Mouse (Mus musculus): ENCODE results near the gene Zfp428.
"Not testable (repeated sequence)": the region's sequence is repeated elsewhere in the genome, so short reads cannot be mapped to it uniquely, and the experiment has no call there.

Gene Zfp428

DNA sequence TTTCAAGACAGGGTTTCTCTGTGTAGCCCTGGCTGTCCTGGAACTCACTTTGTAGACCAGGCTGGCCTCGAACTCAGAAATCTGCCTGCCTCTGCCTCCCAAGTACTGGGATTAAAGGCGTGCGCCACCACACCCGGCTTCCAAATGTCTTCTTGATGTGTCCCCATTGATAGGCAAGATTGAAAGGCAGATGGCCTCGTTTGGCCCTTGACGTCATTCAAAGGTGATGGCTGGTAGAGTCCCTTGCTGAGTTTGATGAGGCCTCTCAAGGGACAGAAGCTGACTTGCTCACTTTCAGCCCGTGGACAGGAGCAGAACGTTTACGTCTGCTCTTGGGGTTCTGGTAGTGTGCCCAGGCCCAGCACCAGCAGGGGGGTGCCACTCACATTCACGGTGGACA lies 13.2 kb downstream of the Zfp428 start:
- DNase-seq (ENCODE audit: low read depth): not testable (repeated sequence)

- no peak for DNase-seq (ENCODE audit: low read depth)
These were observed 16.0 kb downstream of the Zfp428 start for GRCm38 (mm10) chr7:24522805-24523204.

DNA sequence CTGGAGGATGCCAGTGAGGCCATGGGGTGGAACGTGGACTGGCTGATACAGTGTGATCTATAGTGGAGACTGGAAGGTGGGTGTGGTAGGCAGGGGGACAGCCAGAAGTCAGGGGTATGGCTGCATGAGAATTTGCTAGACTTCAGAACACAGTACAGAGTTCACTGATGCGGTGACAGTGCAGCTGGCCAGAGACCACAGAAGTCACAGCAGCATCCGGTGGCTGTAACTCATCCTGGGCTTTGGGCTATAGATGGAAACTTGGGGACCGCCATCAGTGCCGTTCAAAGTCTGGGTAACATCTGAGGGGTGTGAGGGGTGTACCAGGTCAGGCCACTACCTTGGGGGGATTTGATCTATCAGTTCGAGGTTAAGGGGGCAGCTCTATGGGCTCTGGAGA lies 16.9 kb downstream of the Zfp428 start:
- DNase-seq (ENCODE audit: low read depth): no peak

GRCm38 (mm10) chr7:24524978-24525377 lies 18.2 kb downstream of the Zfp428 start:
- DNase-seq (ENCODE audit: low read depth): peak; percentile 37

GRCm38 (mm10) chr7:24525686-24526420 lies 19.0 kb downstream of the Zfp428 start:
- no peak for DNase-seq (ENCODE audit: low read depth)

- peak; percentile 51 for DNase-seq (ENCODE audit: low read depth)
These were observed 22.1 kb downstream of the Zfp428 start for GRCm38 (mm10) chr7:24528861-24529260.

- DNase-seq (ENCODE audit: low read depth): peak; percentile 39
These were observed 22.8 kb downstream of the Zfp428 start for GRCm38 (mm10) chr7:24529580-24529979.

- peak; percentile 100 for DNase-seq (ENCODE audit: low read depth)
These were observed 23.5 kb downstream of the Zfp428 start, which contains the start of gene Irgq for GRCm38 (mm10) chr7:24530062-24530931. Irgq (plus strand) TSS chr7:24530689.

GRCm38 (mm10) chr7:24531211-24531971 lies 24.6 kb downstream of the Zfp428 start:
- peak; percentile 77 for DNase-seq (ENCODE audit: low read depth)

GRCm38 (mm10) chr7:24533031-24533571 lies 26.3 kb downstream of the Zfp428 start:
- no peak for DNase-seq (ENCODE audit: low read depth)

GRCm38 (mm10) chr7:24533806-24534205 lies 27.0 kb downstream of the Zfp428 start:
- no peak for DNase-seq (ENCODE audit: low read depth)

GRCm38 (mm10) chr7:24534301-24534700 lies 27.5 kb downstream of the Zfp428 start:
- no peak for DNase-seq (ENCODE audit: low read depth)

- DNase-seq (ENCODE audit: low read depth): no peak
These were observed 30.3 kb downstream of the Zfp428 start for GRCm38 (mm10) chr7:24537081-24537480.

- no peak for DNase-seq (ENCODE audit: low read depth)
These were observed 30.8 kb downstream of the Zfp428 start for GRCm38 (mm10) chr7:24537591-24537990.

GRCm38 (mm10) chr7:24538154-24538553 lies 31.3 kb downstream of the Zfp428 start:
- no peak for DNase-seq (ENCODE audit: low read depth)

DNA sequence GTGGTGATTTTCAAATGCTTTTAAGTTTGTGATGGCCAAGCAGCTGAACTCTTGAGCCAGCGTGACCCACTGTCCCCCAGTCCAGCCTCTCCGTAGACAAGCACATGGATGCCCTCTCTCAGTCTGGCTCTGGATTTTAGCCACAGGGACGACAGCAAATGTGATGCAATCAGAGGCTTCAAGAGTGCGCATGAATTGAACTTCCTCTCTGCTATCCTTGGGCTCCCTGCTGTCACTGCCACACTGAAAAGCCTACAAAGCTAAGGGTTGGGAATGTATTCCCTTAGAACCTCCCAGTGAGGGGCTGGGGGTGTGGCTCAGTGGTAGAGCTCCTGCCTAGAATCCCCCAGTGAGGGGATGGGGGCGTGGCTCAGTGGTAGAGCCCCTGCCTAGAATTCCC lies 31.9 kb downstream of the Zfp428 start:
- DNase-seq (ENCODE audit: low read depth): peak; percentile 28

DNA sequence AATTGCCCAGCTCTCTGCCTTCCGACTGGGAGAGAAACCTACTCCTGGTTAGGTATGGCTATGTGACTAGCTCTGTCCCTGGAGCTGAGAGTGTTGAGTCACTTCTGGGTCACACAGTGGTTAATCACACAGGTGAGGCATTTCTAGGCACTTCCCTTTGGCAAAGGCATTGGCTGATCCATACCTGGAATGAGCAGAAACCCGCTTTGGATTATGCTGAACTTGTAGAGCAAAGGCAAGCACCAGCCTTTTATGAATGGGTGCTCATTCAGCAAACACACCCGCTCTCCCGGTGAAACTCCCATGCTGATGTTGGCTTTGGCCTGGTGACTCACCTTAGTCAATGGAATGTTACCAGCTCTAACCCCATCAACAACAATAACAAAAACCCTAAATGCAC lies 32.9 kb downstream of the Zfp428 start:
- DNase-seq (ENCODE audit: low read depth): no peak

DNA sequence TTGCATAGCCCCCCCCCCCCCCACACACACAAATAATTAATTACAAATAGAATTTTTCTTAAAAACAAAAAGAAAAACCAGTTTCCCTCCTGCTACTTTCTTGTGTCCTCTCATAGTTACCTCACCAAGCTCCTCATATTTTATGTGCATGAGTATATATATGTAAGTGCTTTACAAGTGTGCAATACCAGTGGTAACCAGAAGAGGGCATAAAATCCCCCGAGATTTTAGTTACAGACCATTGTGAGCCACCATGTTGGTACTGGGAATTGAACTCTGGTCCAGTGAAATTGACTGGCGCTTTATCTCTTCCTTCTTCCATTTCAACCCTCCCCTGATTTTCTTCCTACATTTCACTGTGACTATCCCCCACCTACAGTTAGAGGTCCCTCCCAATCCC lies 37.7 kb downstream of the Zfp428 start:
- DNase-seq (ENCODE audit: low read depth): peak; percentile 51

- no peak for DNase-seq (ENCODE audit: low read depth)
These were observed 39.3 kb downstream of the Zfp428 start, which contains the start of the genes Pinlyp and Xrcc1 for GRCm38 (mm10) chr7:24546068-24546614. Pinlyp (minus strand) TSS chr7:24546118. Xrcc1 (plus strand) TSS chr7:24546289.

DNA sequence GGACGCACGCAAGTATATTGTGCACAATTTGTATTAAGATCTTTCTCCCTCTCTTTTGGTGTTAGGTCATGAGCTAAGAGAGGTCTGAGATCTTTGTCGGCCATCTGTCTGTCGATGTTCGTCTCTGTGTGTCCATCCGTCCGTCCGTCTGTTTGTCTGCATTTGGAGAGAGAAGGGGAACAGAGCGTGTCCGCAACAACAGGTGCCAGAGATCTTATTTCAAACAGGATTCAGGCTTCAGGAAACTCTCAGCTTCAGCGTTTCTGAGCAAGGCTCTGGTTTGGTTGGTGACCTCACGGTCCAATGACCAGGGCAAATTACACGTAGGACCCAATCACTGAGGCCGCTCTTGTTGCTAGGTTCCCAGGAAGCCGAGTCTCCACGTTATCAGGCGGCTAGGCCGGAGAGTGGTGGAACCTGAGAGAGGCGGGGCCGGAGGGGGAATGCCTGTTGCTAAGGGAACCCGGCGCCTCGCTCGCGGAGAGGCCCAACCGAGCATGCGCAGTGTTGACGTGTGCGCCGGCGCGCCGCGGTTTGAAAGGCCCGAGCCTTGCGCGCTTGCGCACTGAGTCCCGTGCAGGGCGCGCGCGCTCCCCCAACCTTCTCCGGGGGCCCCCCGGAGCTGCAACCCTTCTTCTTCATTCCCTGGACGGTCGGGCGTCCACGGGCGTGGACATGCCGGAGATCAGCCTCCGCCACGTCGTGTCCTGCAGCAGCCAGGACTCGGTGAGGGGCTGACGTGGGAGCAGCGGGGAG lies 40.0 kb downstream of the Zfp428 start:
- DNase-seq (ENCODE audit: low read depth): peak; percentile 99

GRCm38 (mm10) chr7:24547534-24548036 lies 40.8 kb downstream of the Zfp428 start:
- no peak for DNase-seq (ENCODE audit: low read depth)
